Mouse (Mus musculus) lung, postnatal 25 days (tissue): ENCODE results near the gene Atp8b3.

Experiments used
- DNase-seq: peaks from one replicate; pipeline ENCODE4 v3.0.0; 2022; ENCODE audit warnings: low spot score

The Atp8b3 gene

GRCm38 (mm10) chr10:80519287-80519686 is 19.6 kb downstream of the Atp8b3 start:
- DNase-seq, result no peak

- DNase-seq, result no peak
Measured at GRCm38 (mm10) chr10:80513739-80514138, 25.2 kb downstream of the Atp8b3 start.

- no peak for DNase-seq
Measured at GRCm38 (mm10) chr10:80510273-80510660, 28.7 kb downstream of the Atp8b3 start.

- DNase-seq, result peak; percentile 85
Measured at GRCm38 (mm10) chr10:80509412-80510272, 29.3 kb downstream of the Atp8b3 start.

- DNase-seq, result peak; percentile 59
Measured at GRCm38 (mm10) chr10:80506222-80506621, 32.7 kb downstream of the Atp8b3 start.

- no peak for DNase-seq
Measured at GRCm38 (mm10) chr10:80504724-80505123, 34.2 kb downstream of the Atp8b3 start.

- peak; percentile 85 for DNase-seq
Measured at GRCm38 (mm10) chr10:80503599-80504220, 35.2 kb downstream of the Atp8b3 start.

GRCm38 (mm10) chr10:80502819-80503314 is 36.1 kb downstream of the Atp8b3 start:
- no peak for DNase-seq

- no peak for DNase-seq
Measured at GRCm38 (mm10) chr10:80502291-80502690, 36.6 kb downstream of the Atp8b3 start.

GRCm38 (mm10) chr10:80496421-80496820 is 42.5 kb downstream of the Atp8b3 start:
- no peak for DNase-seq

- no peak for DNase-seq
Measured at GRCm38 (mm10) chr10:80495901-80496300, 43.0 kb downstream of the Atp8b3 start.

GRCm38 (mm10) chr10:80494732-80495131 is 44.2 kb downstream of the Atp8b3 start, which contains the start of gene Onecut3:
Gene Onecut3, plus strand, starts transcription at chr10:80494835.
- peak; percentile 32 for DNase-seq

- DNase-seq, result peak; percentile 71
Measured at GRCm38 (mm10) chr10:80490051-80490450, 48.9 kb downstream of the Atp8b3 start.

- DNase-seq, result no peak
Measured at GRCm38 (mm10) chr10:80486862-80487379, 52.0 kb downstream of the Atp8b3 start.

GRCm38 (mm10) chr10:80481002-80481401 is 57.9 kb downstream of the Atp8b3 start:
- no peak for DNase-seq

- no peak for DNase-seq
Measured at GRCm38 (mm10) chr10:80478531-80478930, 60.4 kb downstream of the Atp8b3 start.

GRCm38 (mm10) chr10:80475290-80475959 is 63.5 kb downstream of the Atp8b3 start:
- peak; percentile 86 for DNase-seq
